9 mouse cellular contexts compared by ENCODE assay signal in genomic region chr2:74698201-74699052, GRCm38 (mm10). TPM values are rescaled to one million over a fixed set of nuclear protein-coding genes. Genes with fewer than 3 reads are reported as not detected.
DNase-seq lines count a peak whose midpoint lies in the region; ATAC-seq and TF ChIP-seq lines count a peak whose summit lies in the region.
"Had no signal": no experiment of that assay in that cellular context is flagged by ENCODE, and none has a peak within 500 bp of the region (broad histone marks: within the 10 kb centered on the region; RNA-seq: fewer than 3 reads in every experiment).

No protein-coding gene starts in this region.

- intact Hi-C loops in left cerebral cortex, postnatal 25 days (cut with DNase I): no loop called here
- intact Hi-C loops in left cerebral cortex, adult 2 months (cut with DNase I): loop anchor here (10.0 kb wide), 1 partner anchor 1424 kb away; the partner anchor contains the start of gene Sp9

- H3K36me3 ChIP-seq in hindbrain, embryonic 12.5 days: no peaks in the 10 kb centered on the region
- no peaks in the 10 kb centered on the region for H3K36me3 ChIP-seq in liver, embryonic 15.5 days (replicated peaks)

- no peak overlapping the region for H3K9ac ChIP-seq in hindbrain, embryonic 12.5 days
- no peak overlapping the region for H3K9ac ChIP-seq in liver, embryonic 15.5 days

- no peaks in the 10 kb centered on the region for H3K4me1 ChIP-seq in brown adipose tissue, adult 24 weeks (ENCODE audit: control insufficient read depth, insufficient read depth, insufficient read length, low read length)
- peaks cover 10% of the 10 kb centered on the region for H3K4me1 ChIP-seq in hindbrain, embryonic 12.5 days
- H3K4me1 ChIP-seq in liver, embryonic 15.5 days (replicated peaks): peaks cover 6% of the 10 kb centered on the region

- TF ChIP-seq CTCF in left cerebral cortex, adult 2 months (IDR thresholded peaks at IDR 0.05): no peak

- peak overlapping the region; percentile 68 for H3K27ac ChIP-seq in brown adipose tissue, adult 24 weeks (replicated peaks; ENCODE audit: low read depth, low read length)
- no peak overlapping the region for H3K27ac ChIP-seq in hindbrain, embryonic 12.5 days
- no peak overlapping the region for H3K27ac ChIP-seq in liver, embryonic 15.5 days (replicated peaks)
- no peak overlapping the region for H3K27ac ChIP-seq in left cerebral cortex, adult 2 months

- H3K27me3 ChIP-seq in hindbrain, embryonic 12.5 days: peaks cover 96% of the 10 kb centered on the region
- peaks cover 100% of the 10 kb centered on the region for H3K27me3 ChIP-seq in liver, embryonic 15.5 days

- no peaks in the 10 kb centered on the region for H3K9me3 ChIP-seq in hindbrain, embryonic 12.5 days (replicated peaks)
- no peaks in the 10 kb centered on the region for H3K9me3 ChIP-seq in liver, embryonic 15.5 days (replicated peaks)

- 0 out of 2 replicates have a peak, but pooled peaks have one; percentile 26 for ATAC-seq in hindbrain, embryonic 12.5 days (ENCODE audit: low FRiP score)
- ATAC-seq in liver, embryonic 15.5 days (ENCODE audit: insufficient read depth): no peak

- peak overlapping the region; percentile 48 for H3K4me2 ChIP-seq in hindbrain, embryonic 12.5 days (replicated peaks)
- H3K4me2 ChIP-seq in liver, embryonic 15.5 days: peak overlapping the region; percentile 55

- H3K4me3 ChIP-seq in brown adipose tissue, adult 24 weeks (ENCODE audit: insufficient read depth, low read depth, low read length): peak overlapping the region; percentile 93
- H3K4me3 ChIP-seq in hindbrain, embryonic 12.5 days: peak overlapping the region; percentile 24
- H3K4me3 ChIP-seq in liver, embryonic 15.5 days (replicated peaks): peak overlapping the region; percentile 30
- no peak overlapping the region for H3K4me3 ChIP-seq in left cerebral cortex, adult 2 months

- WGBS in hindbrain, embryonic 12.5 days: under 1% methylated on average over 85 of the region's 86 CpGs
- WGBS in liver, embryonic 15.5 days (ENCODE audit: insufficient replicate concordance): 1% methylated on average over 84 of the region's 86 CpGs

- DNase-seq in kidney, adult 18-20 months: peak; percentile 66
- no peak for DNase-seq in kidney, adult 9 months
- no peak for DNase-seq in left cerebral cortex, adult 18-20 months (ENCODE audit: low spot score in 2 of 2)
- DNase-seq in left cerebral cortex, postnatal 25 days (ENCODE audit: low spot score in 2 of 2): no peak
- DNase-seq in left cerebral cortex, adult 2 months (ENCODE audit: extremely low spot score in 1 of 2, low spot score in 2 of 2): no peak

RNA-seq across cellular contexts. Expression of gene Hoxd9, which starts 0.9 kb away (rescaled TPM):
- 1.9 TPM in 1 of 2 replicates, not detected in the other for polyA plus RNA-seq in brown adipose tissue, adult 24 weeks (2012; ENCODE audit: insufficient read depth, insufficient read length, missing spikeins)
- 0.10 TPM in 1 of 2 replicates, not detected in the other for polyA plus RNA-seq in hindbrain, embryonic 12.5 days (2016; fragmentation: Nextera tagmentation; extraction: Ambion mirVana)
- not detected in 2 replicates for polyA plus RNA-seq in liver, embryonic 15.5 days (2015; fragmentation: Nextera tagmentation; extraction: Ambion mirVana)
- total RNA-seq in left cerebral cortex, adult 18-20 months (2021): not detected
- total RNA-seq in left cerebral cortex, postnatal 25 days (2021): not detected
- not detected for total RNA-seq in left cerebral cortex, adult 2 months (2021)
- total RNA-seq: MEL had no signal

RNA-seq across cellular contexts. Expression of gene Hoxd8, which starts 6.0 kb away (rescaled TPM):
- polyA plus RNA-seq in brown adipose tissue, adult 24 weeks (2012; ENCODE audit: insufficient read depth, insufficient read length, missing spikeins): 7.4 and 10.4 TPM in 2 replicates
- 0.14 and 0.46 TPM in 2 replicates for polyA plus RNA-seq in hindbrain, embryonic 12.5 days (2016; fragmentation: Nextera tagmentation; extraction: Ambion mirVana)
- polyA plus RNA-seq in liver, embryonic 15.5 days (2015; fragmentation: Nextera tagmentation; extraction: Ambion mirVana): 0.05 TPM in 2 replicates
- total RNA-seq in left cerebral cortex, adult 18-20 months (2021): not detected
- total RNA-seq in left cerebral cortex, postnatal 25 days (2021): under 1 TPM in 1 of 2 experiments, not detected in 1; 0.14 TPM
- total RNA-seq in left cerebral cortex, adult 2 months (2021): not detected

RNA-seq across cellular contexts. Expression of gene Hoxd10, which starts 6.7 kb away (rescaled TPM):
- not detected in 2 replicates for polyA plus RNA-seq in brown adipose tissue, adult 24 weeks (2012; ENCODE audit: insufficient read depth, insufficient read length, missing spikeins)
- not detected in 2 replicates for polyA plus RNA-seq in hindbrain, embryonic 12.5 days (2016; fragmentation: Nextera tagmentation; extraction: Ambion mirVana)
- polyA plus RNA-seq in liver, embryonic 15.5 days (2015; fragmentation: Nextera tagmentation; extraction: Ambion mirVana): not detected in 2 replicates
- total RNA-seq in left cerebral cortex, adult 18-20 months (2021): not detected
- total RNA-seq in left cerebral cortex, postnatal 25 days (2021): not detected
- total RNA-seq in left cerebral cortex, adult 2 months (2021): not detected
- total RNA-seq: MEL had no signal

RNA-seq across cellular contexts. Expression of gene Hoxd3, which starts 13.3 kb away (rescaled TPM):
- not detected in 2 replicates for polyA plus RNA-seq in brown adipose tissue, adult 24 weeks (2012; ENCODE audit: insufficient read depth, insufficient read length, missing spikeins)
- polyA plus RNA-seq in hindbrain, embryonic 12.5 days (2016; fragmentation: Nextera tagmentation; extraction: Ambion mirVana): 69.6 and 83.5 TPM in 2 replicates
- 0.03 TPM in 1 of 2 replicates, not detected in the other for polyA plus RNA-seq in liver, embryonic 15.5 days (2015; fragmentation: Nextera tagmentation; extraction: Ambion mirVana)
- not detected for total RNA-seq in left cerebral cortex, adult 18-20 months (2021)
- not detected for total RNA-seq in left cerebral cortex, postnatal 25 days (2021)
- not detected for total RNA-seq in left cerebral cortex, adult 2 months (2021)
- total RNA-seq: MEL had no signal

RNA-seq across cellular contexts. Expression of gene Hoxd4, which starts 13.3 kb away (rescaled TPM):
- 1.3 and 2.6 TPM in 2 replicates for polyA plus RNA-seq in brown adipose tissue, adult 24 weeks (2012; ENCODE audit: insufficient read depth, insufficient read length, missing spikeins)
- 3.6 and 4.6 TPM in 2 replicates for polyA plus RNA-seq in hindbrain, embryonic 12.5 days (2016; fragmentation: Nextera tagmentation; extraction: Ambion mirVana)
- not detected in 2 replicates for polyA plus RNA-seq in liver, embryonic 15.5 days (2015; fragmentation: Nextera tagmentation; extraction: Ambion mirVana)
- not detected for total RNA-seq in left cerebral cortex, adult 18-20 months (2021)
- total RNA-seq in left cerebral cortex, postnatal 25 days (2021): not detected
- total RNA-seq in left cerebral cortex, adult 2 months (2021): not detected
- total RNA-seq: MEL had no signal
